Mouse (Mus musculus) gastrocnemius, postnatal 14 days (tissue): ENCODE measurements around the gene Acot11. TPM values are rescaled to one million over a fixed set of nuclear protein-coding genes. Genes with fewer than 3 reads are reported as not detected.

Experiments used
- DNase-seq: peaks from one replicate; pipeline ENCODE4 v3.0.0; 2021; ENCODE audit warnings: mixed read lengths
- intact Hi-C: fragments of 180-260 bp; cut with DNase I; formaldehyde crosslinking; loops from one replicate; pipeline ENCODE4 v1.15.1; 2025; ENCODE audit warnings: low total_unique reads
- total RNA-seq, 2 experiments: library from RNA; stranded (reverse); gene quantifications; 2 replicates each; pipeline ENCODE4 v1.2.3; 2021

The Acot11 gene
- total RNA-seq, 2 experiments from 2014 or later: 8.4 to 15.9 TPM

DNA sequence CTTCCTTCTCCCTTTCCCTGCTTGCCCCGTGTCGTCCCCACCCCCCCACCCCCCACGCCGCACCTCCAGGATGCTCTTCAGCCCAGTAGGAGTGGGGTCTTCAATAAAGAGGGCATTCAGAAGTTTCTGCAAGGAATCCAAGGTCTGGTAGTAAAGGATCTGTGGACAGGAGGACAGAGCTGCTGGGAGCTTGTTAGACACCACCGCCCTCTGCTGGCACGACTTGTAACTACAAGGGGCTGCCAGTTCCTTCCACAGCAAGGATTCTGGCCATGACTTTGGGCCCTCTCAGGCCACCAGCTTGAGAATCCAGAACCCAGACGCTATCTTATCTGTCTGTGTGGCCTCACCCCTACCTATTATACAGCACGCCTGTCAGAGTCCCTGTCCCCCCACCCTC, 96.4 kb downstream of the Acot11 start:
- intact Hi-C loops: loop anchor here (5.0 kb wide), 2 partner anchors 81 to 96 kb away; no protein-coding TSS in a partner anchor
- DNase-seq: peak; percentile 82

DNA sequence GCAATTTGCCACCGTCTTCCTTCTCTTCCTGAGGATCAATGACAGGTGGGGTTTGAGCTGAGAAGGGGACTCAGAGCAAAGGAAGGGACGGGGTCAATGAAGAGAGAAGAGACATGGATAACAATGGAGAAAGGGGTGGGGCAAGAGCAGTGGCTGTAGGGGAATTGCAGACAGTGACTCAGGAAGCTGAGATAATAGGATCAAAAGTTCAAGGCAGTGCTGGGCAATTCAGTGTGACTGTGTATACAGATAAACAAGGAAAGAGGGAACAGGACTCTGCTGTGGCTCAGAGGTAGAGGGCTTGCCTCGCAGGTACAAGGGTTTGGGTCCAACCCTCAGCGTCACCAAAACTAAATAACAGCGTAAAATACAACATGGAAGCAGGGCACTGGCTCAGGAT, 96.8 kb downstream of the Acot11 start:
- no peak for DNase-seq
- intact Hi-C loops: loop anchor here (5.0 kb wide), 2 partner anchors 81 to 96 kb away; no protein-coding TSS in a partner anchor

DNA sequence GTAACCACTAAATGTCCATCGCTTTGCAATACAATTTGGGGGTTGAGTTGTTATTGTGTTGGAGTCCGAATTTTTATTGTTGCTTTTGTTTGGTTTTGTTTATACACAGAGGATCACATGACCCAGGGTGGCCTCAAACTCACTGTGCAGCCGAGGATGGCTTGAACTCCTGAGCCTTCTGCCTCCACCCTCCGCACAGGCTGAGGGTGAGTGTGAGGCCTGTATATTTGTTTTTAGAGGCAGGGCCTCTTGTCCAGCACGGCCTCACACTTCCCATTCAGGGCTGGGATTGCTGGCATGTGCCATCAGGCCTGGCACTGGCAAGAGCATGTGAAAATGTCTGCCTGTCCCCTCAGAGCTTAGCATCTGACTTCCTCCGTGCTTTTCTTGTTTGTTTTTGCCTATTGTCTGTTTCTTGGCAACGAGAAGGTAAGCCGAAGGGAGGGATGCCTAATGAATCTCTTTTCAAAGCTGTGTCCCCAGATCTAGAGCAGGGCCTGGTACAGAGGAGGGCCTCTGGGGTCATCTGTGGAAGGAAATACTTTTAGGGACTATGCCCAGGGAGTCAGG, 99.6 kb downstream of the Acot11 start:
- intact Hi-C loops: loop anchor here (5.0 kb wide), 2 partner anchors 78 to 93 kb away; no protein-coding TSS in a partner anchor

DNA sequence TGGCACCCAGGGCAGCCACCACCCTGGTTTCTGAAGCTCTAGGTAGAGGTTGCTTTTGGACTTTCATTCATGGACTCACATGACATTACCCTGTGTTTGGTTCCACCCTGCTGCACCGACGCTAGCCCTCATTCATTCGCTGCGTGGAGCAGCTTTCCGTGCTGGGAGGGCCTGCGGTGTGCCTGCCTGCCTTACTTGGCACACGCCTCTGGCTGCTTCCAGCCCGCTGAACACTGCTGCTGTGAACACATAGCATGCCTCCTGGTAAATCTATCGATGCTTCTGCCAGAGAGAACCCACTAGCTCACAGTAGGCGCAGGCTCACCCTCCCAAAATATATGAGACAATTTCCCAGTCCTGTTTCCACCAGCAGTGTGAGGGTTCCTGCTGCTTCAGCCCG, 100.4 kb downstream of the Acot11 start:
- intact Hi-C loops: no loop called here
- no peak for DNase-seq

More for the DNA sequence above, 99.6 kb downstream of the Acot11 start:
- DNase-seq: no peak

DNA sequence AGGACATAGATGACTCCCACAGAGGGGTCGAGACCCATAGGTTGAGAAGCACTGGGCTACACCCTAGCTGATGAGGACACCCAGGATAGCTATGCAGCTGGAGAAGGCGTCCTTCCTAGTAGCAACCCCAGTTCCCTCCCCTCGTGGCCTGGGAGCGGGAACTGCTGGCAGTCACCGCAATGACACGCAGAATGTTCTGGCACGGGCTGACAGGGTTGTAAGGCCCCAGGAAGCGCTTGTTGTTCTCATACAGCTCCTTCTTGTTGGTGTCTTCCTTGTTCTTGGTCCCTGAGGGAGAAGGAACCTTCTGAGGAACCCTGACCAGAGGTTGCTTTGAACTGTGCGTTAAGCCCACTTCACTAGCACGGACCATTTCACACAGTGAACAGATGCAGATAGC, 100.8 kb downstream of the Acot11 start:
- intact Hi-C loops: no loop called here

DNA sequence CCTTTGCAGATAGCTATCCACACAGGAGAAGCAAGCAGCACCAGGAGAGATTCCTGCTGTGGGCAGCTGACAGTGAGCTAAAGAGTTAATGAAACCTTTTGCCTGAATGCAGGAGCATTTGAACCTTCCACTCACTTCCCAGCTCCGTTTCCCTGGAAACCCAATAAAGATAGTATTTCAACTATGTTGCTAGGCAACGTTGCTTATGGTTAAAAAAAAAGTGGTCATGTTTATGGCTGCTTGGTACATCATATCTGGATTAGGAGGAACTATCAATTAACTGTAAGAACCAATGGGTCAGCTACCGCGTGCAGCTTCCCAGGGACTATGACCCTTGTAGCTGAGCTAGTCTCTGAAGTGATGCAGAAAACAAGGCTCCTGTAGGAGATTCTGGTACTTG, 104.0 kb downstream of the Acot11 start:
- intact Hi-C loops: no loop called here
- DNase-seq: no peak

More for the DNA sequence above, 100.8 kb downstream of the Acot11 start:
- no peak for DNase-seq

DNA sequence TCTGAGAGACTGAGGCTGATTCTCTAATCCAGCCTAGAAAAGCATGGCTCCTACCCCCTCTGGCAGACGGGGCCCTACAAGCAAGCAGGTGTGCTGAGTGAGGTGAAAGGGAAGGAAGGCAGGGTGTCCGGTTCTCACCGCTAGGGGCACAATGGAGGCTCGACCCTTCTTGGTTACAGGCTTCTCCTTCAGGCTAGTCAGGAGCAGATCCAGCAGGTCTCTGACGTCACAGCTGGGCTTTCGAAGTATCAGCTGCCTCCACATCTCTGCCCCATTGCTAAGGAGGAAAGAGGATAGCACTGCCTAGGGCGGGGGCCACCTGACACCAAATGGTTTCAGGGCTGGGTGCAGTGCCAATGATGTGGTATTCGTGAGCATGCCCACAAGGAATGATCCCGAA, 104.8 kb downstream of the Acot11 start:
- DNase-seq: peak; percentile 25

More for the DNA sequence above, 104.8 kb downstream of the Acot11 start:
- intact Hi-C loops: no loop called here

Other genes starting within 250 kb of the Acot11 start
- gene Dhcr24, start 244.0 kb downstream of the Acot11 start, total RNA-seq: 10 to 100 TPM in 1 of 2 experiments, 1 to 10 TPM in 1; 3.1 to 10.9 TPM
- gene Lexm, start 187.8 kb downstream of the Acot11 start, total RNA-seq: not detected
- gene Ttc22, start 182.6 kb downstream of the Acot11 start, total RNA-seq: under 1 TPM; 0.09 to 0.10 TPM
- 1 to 10 TPM; 2.6 to 2.9 TPM for gene Pars2, start 153.9 kb downstream of the Acot11 start, total RNA-seq
- gene Ttc4, start 126.1 kb downstream of the Acot11 start, total RNA-seq: 10 to 100 TPM; 22.3 to 24.8 TPM
- under 1 TPM; 0.31 to 0.35 TPM for gene Mroh7, start 74.1 kb downstream of the Acot11 start, total RNA-seq
- not detected for gene Fam151a, start 71.1 kb downstream of the Acot11 start, total RNA-seq
- 10 to 100 TPM; 23.4 to 27.9 TPM for gene Ssbp3, start 105.7 kb upstream of the Acot11 start, total RNA-seq